Comparison of ENCODE assay signal across 10 mouse cellular contexts in genomic region chr7:125427492-125428090, GRCm38 (mm10). TPM values are rescaled to one million over a fixed set of nuclear protein-coding genes. Genes with fewer than 3 reads are reported as not detected.
DNase-seq lines count a peak whose midpoint lies in the region; ATAC-seq and TF ChIP-seq lines count a peak whose summit lies in the region.
"Had no signal": no experiment of that assay in that cellular context is flagged by ENCODE, and none has a peak within 500 bp of the region (broad histone marks: within the 10 kb centered on the region; RNA-seq: fewer than 3 reads in every experiment).

No protein-coding gene starts in this region.

- no peak for TF ChIP-seq CTCF in liver, embryonic 14.5 days (IDR thresholded peaks at IDR 0.05; ENCODE audit: low read depth)

- no peaks in the 10 kb centered on the region for H3K9me3 ChIP-seq in kidney, embryonic 14.5 days (ENCODE audit: control insufficient read depth, low read length)
- H3K9me3 ChIP-seq in liver, embryonic 14.5 days (ENCODE audit: control insufficient read depth, low read length), result no peaks in the 10 kb centered on the region; the same call in 1 of the 2 replicates
- H3K9me3 ChIP-seq: midbrain, embryonic 12.5 days had no signal

- no peak for ATAC-seq in kidney, embryonic 14.5 days (ENCODE audit: low FRiP score, low TSS enrichment)
- ATAC-seq in liver, embryonic 14.5 days (ENCODE audit: insufficient read depth), result no peak
- ATAC-seq in megakaryocyte progenitor cell, adult 5-6 weeks (replicated peaks; ENCODE audit: poor library complexity), result no peak
- ATAC-seq: forebrain, postnatal 0 days had no signal

- TF ChIP-seq EP300 in liver, embryonic 14.5 days (IDR thresholded peaks at IDR 0.05; ENCODE audit: low read depth), result no peak

- no peak overlapping the region for H3K27ac ChIP-seq in kidney, embryonic 14.5 days (ENCODE audit: low read depth, low read length)
- peak overlapping the region; percentile 80 for H3K27ac ChIP-seq in liver, embryonic 14.5 days
- H3K27ac ChIP-seq: midbrain, embryonic 12.5 days had no signal

- peak; percentile 35 for DNase-seq in kidney, adult 11 months
- peak; percentile 67 for DNase-seq in adrenal gland, adult 8-10 months
- DNase-seq in cerebellum, adult 8-10 months, result peak; percentile 75
- DNase-seq in liver, embryonic 14.5 days (ENCODE audit: low read depth in 3 of 3, low spot score in 3 of 3), result no peak
- DNase-seq in yolk sac, embryonic 10.5 days (ENCODE audit: low spot score), result no peak
- no peak for DNase-seq in thymus, adult 18-20 months
- DNase-seq: forebrain, postnatal 0 days had no signal

- no peaks in the 10 kb centered on the region for H3K4me1 ChIP-seq in kidney, embryonic 14.5 days (ENCODE audit: control insufficient read depth, insufficient read depth, low read length)
- H3K4me1 ChIP-seq in liver, embryonic 14.5 days (replicated peaks; ENCODE audit: control insufficient read depth in 2 of 2, insufficient read depth in 2 of 2, low read length in 1 of 2), result peaks cover 25 to 49% of the 10 kb centered on the region in 2 experiments
- H3K4me1 ChIP-seq: midbrain, embryonic 12.5 days had no signal

- H3K4me2 ChIP-seq in kidney, embryonic 14.5 days (replicated peaks; ENCODE audit: low read depth, low read length), result no peak overlapping the region
- H3K4me2 ChIP-seq in liver, embryonic 14.5 days (ENCODE audit: low read depth), result no peak overlapping the region; the same call in 1 of the 2 replicates
- H3K4me2 ChIP-seq: midbrain, embryonic 12.5 days had no signal

- H3K27me3 ChIP-seq in kidney, embryonic 14.5 days (ENCODE audit: control insufficient read depth, insufficient read depth, low read length), result no peaks in the 10 kb centered on the region
- H3K27me3 ChIP-seq in liver, embryonic 14.5 days (ENCODE audit: control insufficient read depth, insufficient read depth, low read length), result no peaks in the 10 kb centered on the region
- H3K27me3 ChIP-seq: midbrain, embryonic 12.5 days had no signal

- no peak overlapping the region for H3K9ac ChIP-seq in kidney, embryonic 14.5 days (ENCODE audit: low read depth, low read length)
- H3K9ac ChIP-seq in liver, embryonic 14.5 days (replicated peaks), result peak overlapping the region; percentile 29
- H3K9ac ChIP-seq: forebrain, postnatal 0 days; midbrain, embryonic 12.5 days had no signal

- 67% methylated on average over 12 of the region's 12 CpGs for WGBS in kidney, embryonic 14.5 days
- WGBS in liver, embryonic 14.5 days (ENCODE audit: insufficient replicate concordance), result 76% methylated on average over 12 of the region's 12 CpGs

- H3K36me3 ChIP-seq in kidney, embryonic 14.5 days (ENCODE audit: control insufficient read depth, insufficient read depth, low read length), result no peaks in the 10 kb centered on the region
- H3K36me3 ChIP-seq in liver, embryonic 14.5 days (replicated peaks; ENCODE audit: control insufficient read depth, insufficient read depth, low read depth), result no peaks in the 10 kb centered on the region
- H3K36me3 ChIP-seq: midbrain, embryonic 12.5 days had no signal

- H3K4me3 ChIP-seq in kidney, embryonic 14.5 days (ENCODE audit: low read length), result no peak overlapping the region
- H3K4me3 ChIP-seq in liver, embryonic 14.5 days (ENCODE audit: insufficient read depth in 1 of 2, low read depth in 2 of 2, low read length in 2 of 2), result no peak overlapping the region
- H3K4me3 ChIP-seq: midbrain, embryonic 12.5 days had no signal

RNA-seq across cellular contexts. Expression of gene Kdm8, which starts 16.9 kb away (rescaled TPM):
- 9.6 and 12.7 TPM in 2 replicates for polyA plus RNA-seq in kidney, embryonic 14.5 days (2014; fragmentation: Nextera tagmentation; extraction: Ambion mirVana)
- 1 to 10 TPM; 4.8 to 8.5 (median 6.2) TPM for total RNA-seq in adrenal gland, adult 8-10 months (2022)
- polyA plus RNA-seq in liver, embryonic 14.5 days (2012; rRNA removed), result 5.7 and 6.1 TPM in 2 replicates
- polyA plus RNA-seq in liver, embryonic 14.5 days (2014; fragmentation: Nextera tagmentation; extraction: Ambion mirVana), result 4.7 and 6.4 TPM in 2 replicates
- 3.5 and 3.7 TPM in 2 replicates for total RNA-seq in megakaryocyte progenitor cell, adult 5-6 weeks (2015)
- total RNA-seq in megakaryocyte progenitor cell, adult 5-6 weeks (2017), result 5.8 and 8.0 TPM in 2 replicates

Comparison
In these comparisons a context has a peak if more than half of its experiments do, and no peak if none do; other contexts are left out.
1. DNase-seq: peak in kidney, adult 11 months (single experiment), adrenal gland, adult 8-10 months (single experiment) and cerebellum, adult 8-10 months (single experiment); none in liver, embryonic 14.5 days (0 of 3), yolk sac, embryonic 10.5 days (single experiment) and thymus, adult 18-20 months (0 of 2).